Mouse (Mus musculus): ENCODE results near the gene Wfdc6a. TPM values are rescaled to one million over a fixed set of nuclear protein-coding genes. Genes with fewer than 3 reads are reported as not detected.

The Wfdc6a gene
- polyA plus RNA-seq, 1 experiment from 2014 or later: 0.26 TPM

DNA sequence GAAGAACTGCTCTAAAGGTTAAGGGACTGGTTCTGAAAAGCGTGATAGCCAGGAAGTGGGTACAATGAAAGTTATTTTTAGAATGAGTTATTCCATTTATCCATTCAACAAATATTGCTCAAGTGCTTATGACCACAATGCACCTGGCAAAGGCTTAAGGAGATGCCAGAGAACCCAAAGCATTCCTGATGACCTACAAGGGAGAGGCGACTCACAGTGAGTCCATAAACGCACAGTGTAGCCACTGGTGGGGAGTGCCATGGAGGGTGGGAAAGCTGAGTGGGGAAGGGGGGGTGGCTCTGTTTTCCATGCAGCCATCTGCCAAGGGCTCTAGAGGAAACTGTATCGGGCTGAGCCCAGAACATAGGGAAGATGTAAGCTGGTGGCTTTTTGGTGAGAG, 35.9 kb downstream of the Wfdc6a start:
- Histone ChIP-seq H3K4me3 (no peak overlapping the region), H3K27me3 (replicated peaks) (peaks cover 28% of the 10 kb centered on the region), H3K27ac (no peak overlapping the region), H3K36me3 (no peaks in the 10 kb centered on the region), H3K4me2 (no peak overlapping the region), H3K9ac (no peak overlapping the region), H3K9me3 (replicated peaks) (no peaks in the 10 kb centered on the region), H3K4me1 (no peaks in the 10 kb centered on the region)
- 30% methylated on average over 4 of the region's 4 CpGs for WGBS (ENCODE audit: insufficient replicate concordance)
- no peak for ATAC-seq

DNA sequence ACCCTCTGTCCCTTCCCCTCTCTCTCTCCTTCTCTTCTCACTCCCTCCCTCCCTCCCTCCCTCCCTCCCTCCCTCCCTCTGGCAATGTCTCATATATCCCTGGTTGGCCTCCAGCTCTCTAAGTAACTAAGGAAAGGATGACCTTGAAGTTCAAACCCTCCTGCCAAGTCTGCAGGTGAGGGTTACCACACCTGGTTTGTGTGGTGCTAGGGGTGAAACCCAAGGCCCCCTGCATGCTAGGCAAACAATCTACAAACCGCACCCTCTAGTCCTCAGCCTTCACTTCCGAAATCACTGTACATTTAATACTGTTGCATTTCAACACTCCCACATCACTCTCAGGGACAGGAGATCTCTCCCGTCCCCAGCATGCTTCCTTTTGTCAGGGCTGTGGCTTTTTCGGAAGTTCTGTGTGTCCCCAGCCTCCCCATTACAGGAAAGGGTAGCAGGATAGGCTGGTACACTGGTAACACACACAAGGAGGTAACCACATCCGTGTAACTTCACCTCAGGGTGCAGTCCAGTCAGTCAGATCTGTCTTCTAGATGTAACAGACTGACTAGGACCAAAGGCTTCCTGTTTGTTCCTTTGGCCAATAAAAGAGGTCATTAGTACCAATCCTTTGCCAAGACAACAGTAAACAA, 40.7 kb downstream of the Wfdc6a start:
- H3K9ac ChIP-seq: no peak overlapping the region
- H3K4me3 ChIP-seq: no peak overlapping the region
- no peak for ATAC-seq
- H3K4me2 ChIP-seq: no peak overlapping the region
- H3K27me3 ChIP-seq (replicated peaks): peaks cover 13% of the 10 kb centered on the region; the same call in 1 of the 2 replicates
- no peaks in the 10 kb centered on the region for H3K36me3 ChIP-seq
- no peaks in the 10 kb centered on the region for H3K9me3 ChIP-seq (replicated peaks)
- 20% methylated on average over 5 of the region's 5 CpGs for WGBS (ENCODE audit: insufficient replicate concordance)
- H3K27ac ChIP-seq: no peak overlapping the region
- H3K4me1 ChIP-seq: no peaks in the 10 kb centered on the region

DNA sequence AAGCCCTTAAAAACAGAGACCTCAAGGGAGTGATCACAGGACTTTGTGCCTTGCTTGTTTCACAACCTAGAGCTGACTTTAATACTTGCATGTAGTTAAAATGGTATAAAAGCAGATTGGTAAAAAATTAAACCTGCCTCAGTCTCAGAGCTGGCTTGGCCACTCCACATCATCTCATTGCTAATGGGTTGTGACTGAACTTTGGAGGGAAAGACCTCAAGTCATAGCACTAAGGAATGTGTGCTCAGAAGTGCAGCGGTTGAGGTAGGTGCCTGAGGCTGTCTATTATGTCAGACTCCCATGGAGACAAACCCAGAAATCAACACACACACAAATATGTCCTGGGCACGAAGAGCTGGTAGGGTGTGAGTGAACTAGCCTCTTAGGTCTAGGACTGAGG, 41.5 kb downstream of the Wfdc6a start:
- Histone ChIP-seq H3K27me3 (replicated peaks) (peaks cover 10% of the 10 kb centered on the region; the same call in 1 of the 2 replicates), H3K4me1 (no peaks in the 10 kb centered on the region), H3K9ac (no peak overlapping the region), H3K27ac (no peak overlapping the region), H3K9me3 (replicated peaks) (no peaks in the 10 kb centered on the region), H3K4me2 (no peak overlapping the region), H3K4me3 (no peak overlapping the region), H3K36me3 (no peaks in the 10 kb centered on the region)
- ATAC-seq: no peak
- WGBS (ENCODE audit: insufficient replicate concordance): 58% methylated on average over 2 of the region's 2 CpGs

DNA sequence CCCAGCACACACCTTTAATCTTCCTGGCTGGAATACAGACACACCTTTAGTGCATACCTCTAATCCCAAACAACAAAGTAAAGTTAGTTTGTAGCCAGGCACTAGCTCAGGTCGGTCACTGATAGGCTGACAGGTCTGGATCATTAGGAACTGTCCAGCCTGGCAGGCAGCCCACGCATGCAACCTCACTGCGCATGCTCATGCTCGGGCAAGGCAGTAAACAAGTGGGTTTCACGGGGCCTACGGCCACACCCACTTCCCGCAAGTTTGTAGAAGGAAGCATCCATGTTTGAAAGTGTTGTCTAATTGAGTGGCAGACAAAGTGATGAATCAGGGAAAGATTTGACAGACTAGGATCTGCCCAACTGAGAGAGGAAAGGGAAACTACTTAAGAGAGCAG, 42.6 kb downstream of the Wfdc6a start:
- no peak for ATAC-seq
- Histone ChIP-seq H3K9ac (no peak overlapping the region), H3K27me3 (replicated peaks) (peaks cover 10% of the 10 kb centered on the region; the same call in 1 of the 2 replicates), H3K36me3 (no peaks in the 10 kb centered on the region), H3K4me3 (no peak overlapping the region), H3K4me2 (no peak overlapping the region), H3K4me1 (no peaks in the 10 kb centered on the region), H3K9me3 (replicated peaks) (no peaks in the 10 kb centered on the region), H3K27ac (no peak overlapping the region)
- 73% methylated on average over 7 of the region's 7 CpGs for WGBS (ENCODE audit: insufficient replicate concordance)

DNA sequence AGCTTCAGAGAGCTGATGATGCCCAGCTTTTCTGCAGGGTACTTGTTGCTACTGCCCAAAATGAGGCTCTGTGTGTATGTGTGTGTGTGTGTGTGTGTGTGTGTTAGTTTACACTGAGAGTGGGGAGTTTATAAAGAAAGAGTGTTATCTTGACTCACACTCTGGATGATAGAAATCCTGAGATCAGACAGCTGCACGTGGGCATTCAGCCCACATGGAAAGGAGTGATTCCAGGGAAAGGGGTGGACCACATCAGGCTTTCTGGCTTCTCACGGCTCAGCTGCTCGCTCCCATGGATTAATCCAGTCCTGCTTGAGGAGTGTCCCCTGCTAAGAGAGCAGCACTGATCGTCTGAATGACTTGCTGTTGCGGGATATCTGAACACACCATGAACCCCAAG, 43.1 kb downstream of the Wfdc6a start:
- Histone ChIP-seq H3K36me3 (no peaks in the 10 kb centered on the region), H3K9me3 (replicated peaks) (no peaks in the 10 kb centered on the region), H3K4me3 (no peak overlapping the region), H3K27ac (no peak overlapping the region), H3K9ac (no peak overlapping the region), H3K27me3 (replicated peaks) (peaks cover 10% of the 10 kb centered on the region; the same call in 1 of the 2 replicates), H3K4me2 (no peak overlapping the region), H3K4me1 (no peaks in the 10 kb centered on the region)
- ATAC-seq: no peak
- 59% methylated on average over 5 of the region's 5 CpGs for whole genome bisulfite sequencing (ENCODE audit: insufficient replicate concordance)

DNA sequence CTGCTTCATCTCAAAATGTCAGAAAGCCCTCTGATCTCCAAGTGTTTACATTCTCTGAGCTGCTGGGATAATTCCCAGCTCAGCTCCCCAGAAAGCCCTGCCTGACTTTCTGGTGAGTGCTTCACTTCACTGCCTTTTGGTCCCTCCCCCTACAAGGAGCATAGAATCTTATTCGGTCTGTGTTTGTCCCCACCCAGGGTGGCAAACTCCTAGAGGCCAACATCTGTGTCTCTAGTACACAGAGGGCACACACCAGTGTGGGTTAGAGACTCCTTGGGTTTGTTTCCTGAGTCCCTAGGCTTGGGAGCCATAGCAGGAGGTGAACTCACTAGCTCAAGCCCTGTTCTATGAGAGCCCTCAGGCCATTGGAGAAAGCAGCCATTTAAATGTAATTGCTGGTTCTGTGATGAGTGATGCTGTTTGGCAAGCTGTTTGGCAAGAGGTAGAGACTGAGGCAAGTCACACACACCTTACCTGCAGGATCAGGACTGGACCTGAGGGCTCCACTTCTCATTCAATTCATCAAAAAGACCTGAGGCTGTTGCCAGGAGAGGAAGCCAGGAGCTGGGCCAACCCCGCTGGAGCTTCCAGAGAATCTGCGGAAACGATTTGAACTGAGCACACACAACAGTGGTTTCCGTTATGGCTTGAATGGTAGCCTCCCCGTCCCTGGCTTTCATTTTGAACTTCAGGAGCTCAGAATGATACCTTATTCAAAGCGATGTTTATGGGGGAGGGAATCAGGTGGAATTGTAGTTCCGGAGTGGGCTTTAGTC, 44.4 kb downstream of the Wfdc6a start:
- WGBS (ENCODE audit: insufficient replicate concordance): 27% methylated on average over 8 of the region's 8 CpGs
- Histone ChIP-seq H3K4me3 (no peak overlapping the region), H3K4me2 (no peak overlapping the region), H3K36me3 (no peaks in the 10 kb centered on the region), H3K27me3 (replicated peaks) (peaks cover 10% of the 10 kb centered on the region; the same call in 1 of the 2 replicates), H3K27ac (no peak overlapping the region), H3K9ac (no peak overlapping the region), H3K9me3 (replicated peaks) (no peaks in the 10 kb centered on the region), H3K4me1 (no peaks in the 10 kb centered on the region)
- ATAC-seq: no peak

DNA sequence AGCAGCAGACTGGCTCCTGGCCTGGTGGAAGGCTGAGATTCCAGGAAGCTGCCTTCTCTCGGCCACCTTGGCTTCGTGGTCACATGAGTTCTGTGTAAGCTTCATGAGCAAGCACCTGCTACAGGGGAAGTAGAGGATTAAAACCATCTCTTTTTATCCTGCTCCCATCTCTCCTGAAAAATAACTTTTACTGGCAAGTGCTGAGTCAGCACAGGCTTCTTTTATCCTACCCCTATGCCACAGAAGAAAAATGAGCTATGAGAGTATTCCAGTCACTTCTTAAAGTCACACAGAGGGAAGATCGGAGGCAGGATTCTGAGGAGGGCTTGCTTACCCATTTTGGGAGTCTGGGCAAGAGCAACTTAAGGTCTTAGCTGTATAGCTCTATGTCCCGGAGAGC, 48.2 kb downstream of the Wfdc6a start:
- ATAC-seq: no peak
- no peak overlapping the region for H3K9ac ChIP-seq

DNA sequence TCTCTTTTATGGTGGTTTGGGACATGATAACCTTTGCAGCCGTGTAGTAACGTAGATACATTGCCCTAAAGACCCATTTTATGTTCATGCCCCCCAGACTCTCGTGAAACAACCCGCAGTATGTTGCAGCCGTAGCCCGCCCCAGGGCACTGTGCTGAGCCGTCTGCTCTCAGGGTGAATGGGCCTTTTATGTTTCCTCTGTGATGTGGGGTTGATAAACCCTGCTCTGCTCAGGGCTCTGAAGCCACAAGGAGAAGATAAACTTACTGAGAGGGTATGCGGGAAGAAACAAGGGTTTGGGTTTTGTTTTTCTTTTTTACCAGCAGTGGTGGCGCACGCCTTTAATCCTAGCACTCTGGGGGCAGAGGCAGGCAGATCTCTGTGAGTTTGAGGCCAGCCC, 50.9 kb downstream of the Wfdc6a start:
- Histone ChIP-seq H3K4me2 (no peak overlapping the region), H3K4me3 (no peak overlapping the region), H3K9me3 (replicated peaks) (no peaks in the 10 kb centered on the region), H3K9ac (no peak overlapping the region), H3K27me3 (replicated peaks) (no peaks in the 10 kb centered on the region; the same call in 1 of the 2 replicates), H3K4me1 (no peaks in the 10 kb centered on the region), H3K36me3 (no peaks in the 10 kb centered on the region), H3K27ac (no peak overlapping the region)
- WGBS (ENCODE audit: insufficient replicate concordance): 53% methylated on average over 10 of the region's 10 CpGs
- no peak for ATAC-seq

More for the DNA sequence above, 48.2 kb downstream of the Wfdc6a start:
- no peaks in the 10 kb centered on the region for H3K36me3 ChIP-seq
- H3K9me3 ChIP-seq (replicated peaks): no peaks in the 10 kb centered on the region
- 62% methylated on average over 4 of the region's 4 CpGs for WGBS (ENCODE audit: insufficient replicate concordance)
- H3K27ac ChIP-seq: no peak overlapping the region
- peaks cover 5% of the 10 kb centered on the region; the same call in 1 of the 2 replicates for H3K27me3 ChIP-seq (replicated peaks)
- no peaks in the 10 kb centered on the region for H3K4me1 ChIP-seq
- no peak overlapping the region for H3K4me3 ChIP-seq
- H3K4me2 ChIP-seq: no peak overlapping the region

DNA sequence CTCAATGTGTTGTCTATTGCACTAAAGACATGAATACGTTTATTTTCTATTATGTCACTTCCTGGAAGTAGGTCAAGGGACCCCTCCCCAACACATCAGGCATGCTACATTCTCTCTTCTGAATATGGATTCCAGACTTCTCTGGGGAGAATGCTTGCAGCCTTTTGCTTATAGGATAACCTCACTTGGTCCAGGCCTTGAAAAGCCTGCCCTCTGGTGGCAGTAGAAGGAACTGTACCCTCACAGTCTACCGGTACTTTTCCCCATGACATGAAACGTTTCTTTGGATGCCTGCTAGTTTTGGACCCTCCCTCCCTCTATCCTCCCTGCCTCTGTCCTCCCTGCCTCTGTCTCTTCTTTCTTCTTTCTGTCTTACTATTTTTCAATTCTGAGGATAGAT, 54.1 kb downstream of the Wfdc6a start:
- no peaks in the 10 kb centered on the region for H3K4me1 ChIP-seq
- H3K4me3 ChIP-seq: no peak overlapping the region
- no peaks in the 10 kb centered on the region for H3K27me3 ChIP-seq (replicated peaks)
- no peak for ATAC-seq
- 1% methylated on average over 3 of the region's 3 CpGs for WGBS (ENCODE audit: insufficient replicate concordance)
- peaks cover 4% of the 10 kb centered on the region; the same call in 1 of the 2 replicates for H3K9me3 ChIP-seq (replicated peaks)
- no peak overlapping the region for H3K27ac ChIP-seq
- H3K9ac ChIP-seq: no peak overlapping the region
- no peaks in the 10 kb centered on the region for H3K36me3 ChIP-seq
- H3K4me2 ChIP-seq: no peak overlapping the region

Other genes with a start within 250 kb of the Wfdc6a start
- gene Slpi, start 196.4 kb downstream of the Wfdc6a start, polyA plus RNA-seq (2016; fragmentation: Nextera tagmentation; extraction: Ambion mirVana): 12.1 and 14.1 TPM in 2 replicates
- gene Rbpjl, start 182.3 kb downstream of the Wfdc6a start, polyA plus RNA-seq (2016; fragmentation: Nextera tagmentation; extraction: Ambion mirVana): not detected in 2 replicates
- gene Matn4, start 180.3 kb downstream of the Wfdc6a start, polyA plus RNA-seq (2016; fragmentation: Nextera tagmentation; extraction: Ambion mirVana): 0.28 and 0.41 TPM in 2 replicates
- 31.3 and 31.8 TPM in 2 replicates for gene Sdc4, start 141.6 kb downstream of the Wfdc6a start, polyA plus RNA-seq (2016; fragmentation: Nextera tagmentation; extraction: Ambion mirVana)
- 36.1 and 37.9 TPM in 2 replicates for gene Sys1, start 128.5 kb downstream of the Wfdc6a start, polyA plus RNA-seq (2016; fragmentation: Nextera tagmentation; extraction: Ambion mirVana)
- gene Gm20458, start 124.5 kb downstream of the Wfdc6a start, polyA plus RNA-seq (2016; fragmentation: Nextera tagmentation; extraction: Ambion mirVana): 4.7 and 5.2 TPM in 2 replicates
- not detected in 2 replicates for gene Trp53tg5, start 111.7 kb downstream of the Wfdc6a start, polyA plus RNA-seq (2016; fragmentation: Nextera tagmentation; extraction: Ambion mirVana)
- gene Dbndd2, start 99.3 kb downstream of the Wfdc6a start, polyA plus RNA-seq (2016; fragmentation: Nextera tagmentation; extraction: Ambion mirVana): 0.94 and 1.7 TPM in 2 replicates
- 29.7 and 30.3 TPM in 2 replicates for gene Pigt, start 87.9 kb downstream of the Wfdc6a start, polyA plus RNA-seq (2016; fragmentation: Nextera tagmentation; extraction: Ambion mirVana)
- 2.1 and 3.2 TPM in 2 replicates for gene Wfdc2, start 23.0 kb downstream of the Wfdc6a start, polyA plus RNA-seq (2016; fragmentation: Nextera tagmentation; extraction: Ambion mirVana)
- not detected in 2 replicates for gene Spint3, start 12.0 kb downstream of the Wfdc6a start, polyA plus RNA-seq (2016; fragmentation: Nextera tagmentation; extraction: Ambion mirVana)
- not detected in 2 replicates for gene Eppin, start 8.1 kb upstream of the Wfdc6a start, polyA plus RNA-seq (2016; fragmentation: Nextera tagmentation; extraction: Ambion mirVana)
- gene Wfdc6b, start 28.1 kb upstream of the Wfdc6a start, polyA plus RNA-seq (2016; fragmentation: Nextera tagmentation; extraction: Ambion mirVana): not detected in 2 replicates
- not detected in 2 replicates for gene Wfdc8, start 28.2 kb upstream of the Wfdc6a start, polyA plus RNA-seq (2016; fragmentation: Nextera tagmentation; extraction: Ambion mirVana)
- not detected in 2 replicates for gene Wfdc16, start 53.3 kb upstream of the Wfdc6a start, polyA plus RNA-seq (2016; fragmentation: Nextera tagmentation; extraction: Ambion mirVana)
- not detected in 2 replicates for gene Wfdc10, start 70.6 kb upstream of the Wfdc6a start, polyA plus RNA-seq (2016; fragmentation: Nextera tagmentation; extraction: Ambion mirVana)
- not detected in 2 replicates for gene Wfdc9, start 71.1 kb upstream of the Wfdc6a start, polyA plus RNA-seq (2016; fragmentation: Nextera tagmentation; extraction: Ambion mirVana)
- not detected in 2 replicates for gene Wfdc11, start 88.6 kb upstream of the Wfdc6a start, polyA plus RNA-seq (2016; fragmentation: Nextera tagmentation; extraction: Ambion mirVana)
- gene Wfdc13, start 99.7 kb upstream of the Wfdc6a start, polyA plus RNA-seq (2016; fragmentation: Nextera tagmentation; extraction: Ambion mirVana): not detected in 2 replicates
- gene Spint4, start 113.1 kb upstream of the Wfdc6a start, polyA plus RNA-seq (2016; fragmentation: Nextera tagmentation; extraction: Ambion mirVana): not detected in 2 replicates
- gene Spint5, start 129.9 kb upstream of the Wfdc6a start, polyA plus RNA-seq (2016; fragmentation: Nextera tagmentation; extraction: Ambion mirVana): not detected in 2 replicates
- gene Wfdc3, start 160.5 kb upstream of the Wfdc6a start, polyA plus RNA-seq (2016; fragmentation: Nextera tagmentation; extraction: Ambion mirVana): 0.48 and 0.93 TPM in 2 replicates
- 56.9 and 61.0 TPM in 2 replicates for gene Dnttip1, start 160.5 kb upstream of the Wfdc6a start, polyA plus RNA-seq (2016; fragmentation: Nextera tagmentation; extraction: Ambion mirVana)
- gene Ube2c, start 184.5 kb upstream of the Wfdc6a start, polyA plus RNA-seq (2016; fragmentation: Nextera tagmentation; extraction: Ambion mirVana): 669 and 687 TPM in 2 replicates
- gene Tnnc2, start 194.5 kb upstream of the Wfdc6a start, polyA plus RNA-seq (2016; fragmentation: Nextera tagmentation; extraction: Ambion mirVana): 0.66 and 1.8 TPM in 2 replicates
- gene Snx21, start 200.4 kb upstream of the Wfdc6a start, polyA plus RNA-seq (2016; fragmentation: Nextera tagmentation; extraction: Ambion mirVana): 5.5 TPM in 2 replicates
- 20.3 and 21.5 TPM in 2 replicates for gene Acot8, start 219.4 kb upstream of the Wfdc6a start, polyA plus RNA-seq (2016; fragmentation: Nextera tagmentation; extraction: Ambion mirVana)
- 4.8 and 5.9 TPM in 2 replicates for gene Zswim3, start 219.7 kb upstream of the Wfdc6a start, polyA plus RNA-seq (2016; fragmentation: Nextera tagmentation; extraction: Ambion mirVana)
- gene Zswim1, start 237.2 kb upstream of the Wfdc6a start, polyA plus RNA-seq (2016; fragmentation: Nextera tagmentation; extraction: Ambion mirVana): 8.9 and 9.1 TPM in 2 replicates
- gene Spata25, start 243.1 kb upstream of the Wfdc6a start, polyA plus RNA-seq (2016; fragmentation: Nextera tagmentation; extraction: Ambion mirVana): not detected in 2 replicates
- gene Ctsa, start 247.4 kb upstream of the Wfdc6a start, polyA plus RNA-seq (2016; fragmentation: Nextera tagmentation; extraction: Ambion mirVana): 66.7 and 69.3 TPM in 2 replicates
- 2.1 and 2.2 TPM in 2 replicates for gene Neurl2, start 248.0 kb upstream of the Wfdc6a start, polyA plus RNA-seq (2016; fragmentation: Nextera tagmentation; extraction: Ambion mirVana)

All from liver, embryonic 12.5 days (tissue).